Mouse (Mus musculus) brain, embryonic 14.5 days (tissue): ENCODE measurements around the gene Sgip1.

Experiments used
- CTCF ChIP-seq: fragments of 200-500 bp; IDR thresholded peaks from 2 replicates; pipeline ENCODE4 v1.5.1; 2012; ENCODE audit warnings: inconsistent platforms, mild to moderate bottlenecking, moderate library complexity, borderline replicate concordance; ENCODE audit not compliant: insufficient read depth, insufficient read length; ENCODE audit errors: extremely low read depth
- POLR2A ChIP-seq: fragments of 200-500 bp; IDR thresholded peaks from 2 replicates; pipeline ENCODE4 v1.6.1; 2012; ENCODE audit warnings: mild to moderate bottlenecking, inconsistent platforms, borderline replicate concordance; ENCODE audit not compliant: poor library complexity, insufficient read depth, insufficient read length, severe bottlenecking; ENCODE audit errors: extremely low read depth

- TF ChIP-seq POLR2A (no peak), CTCF (no peak)
Observed at GRCm38 (mm10) chr4:103006943-103007418, 265.9 kb downstream of the Sgip1 start.
